Mouse (Mus musculus) heart, postnatal 36 days (tissue): Measurements from ENCODE around the gene Gm3327. TPM values are rescaled to one million over a fixed set of nuclear protein-coding genes. Genes with fewer than 3 reads are reported as not detected.
"Not testable (repeated sequence)": the region's sequence is repeated elsewhere in the genome, so short reads cannot be mapped to it uniquely, and the experiment has no call there.

Source experiments
- DNase-seq, 2 experiments: peaks; one replicate each; pipeline ENCODE4 v3.0.0; 2021 to 2022
- intact Hi-C: fragments of 180-260 bp; cut with DNase I; formaldehyde crosslinking; loops from one replicate; pipeline ENCODE4 v1.15.1; 2025
- total RNA-seq, 2 experiments: library from RNA; stranded (reverse); gene quantifications; 2 replicates each; pipeline ENCODE4 v1.2.3; 2021

Gene Gm3327
- total RNA-seq, result not detected

GRCm38 (mm10) chr14:44123551-44123950 lies at the start of gene Gm3327:
Gene Gm3327, plus strand, starts transcription at chr14:44123851.
- DNase-seq, intact Hi-C loops: not testable (repeated sequence)

GRCm38 (mm10) chr14:44077785-44078341 lies 45.8 kb upstream of the Gm3327 start:
- DNase-seq, intact Hi-C loops: not testable (repeated sequence)

- DNase-seq, intact Hi-C loops: not testable (repeated sequence)
Observed at GRCm38 (mm10) chr14:44086588-44086987, 37.1 kb upstream of the Gm3327 start.

GRCm38 (mm10) chr14:44087535-44087934 lies 36.1 kb upstream of the Gm3327 start:
- DNase-seq, intact Hi-C loops: not testable (repeated sequence)

GRCm38 (mm10) chr14:44091524-44091923 lies 32.1 kb upstream of the Gm3327 start:
- intact Hi-C loops, result not testable (repeated sequence)
- DNase-seq, result peak in 1 of 2 experiments; percentile 2

GRCm38 (mm10) chr14:44094445-44094844 lies 29.2 kb upstream of the Gm3327 start:
- intact Hi-C loops, DNase-seq: not testable (repeated sequence)

- intact Hi-C loops, DNase-seq: not testable (repeated sequence)
Observed at GRCm38 (mm10) chr14:44100030-44100429, 23.6 kb upstream of the Gm3327 start.

- intact Hi-C loops, DNase-seq: not testable (repeated sequence)
Observed at GRCm38 (mm10) chr14:44102354-44102753, 21.3 kb upstream of the Gm3327 start, which contains the start of gene Ear2. Gene Ear2, plus strand, starts transcription at chr14:44102654.

GRCm38 (mm10) chr14:44110981-44111380 lies 12.7 kb upstream of the Gm3327 start:
- no peak for DNase-seq
- intact Hi-C loops, result no loop called here

Other genes starting within 250 kb of the Gm3327 start
- not detected for gene Ear1, start 248.3 kb upstream of the Gm3327 start, total RNA-seq
- not detected for gene Ear10, start 200.3 kb upstream of the Gm3327 start, total RNA-seq
- 1 to 10 TPM; 3.7 to 4.7 TPM for gene Gm8113, start 198.5 kb upstream of the Gm3327 start, total RNA-seq
- gene Ang5, start 166.8 kb upstream of the Gm3327 start, total RNA-seq, result not detected
- not detected for gene Ang6, start 121.6 kb upstream of the Gm3327 start, total RNA-seq
- under 1 TPM in 1 of 2 experiments, not detected in 1; 0.89 TPM for gene Ear2, start 21.2 kb upstream of the Gm3327 start, total RNA-seq
- gene Gm8212, start 73.8 kb downstream of the Gm3327 start, total RNA-seq, result not detected
- not detected for gene 4930503E14Rik, start 89.4 kb downstream of the Gm3327 start, total RNA-seq
- not detected for gene Gm8220, start 161.7 kb downstream of the Gm3327 start, total RNA-seq
- not detected for gene Gm5930, start 214.7 kb downstream of the Gm3327 start, total RNA-seq
- not detected for gene Gm8229, start 241.5 kb downstream of the Gm3327 start, total RNA-seq